Mouse (Mus musculus): ENCODE measurements around the gene Syce2.
"Not testable (repeated sequence)": the region's sequence is repeated elsewhere in the genome, so short reads cannot be mapped to it uniquely, and the experiment has no call there.

DNA sequence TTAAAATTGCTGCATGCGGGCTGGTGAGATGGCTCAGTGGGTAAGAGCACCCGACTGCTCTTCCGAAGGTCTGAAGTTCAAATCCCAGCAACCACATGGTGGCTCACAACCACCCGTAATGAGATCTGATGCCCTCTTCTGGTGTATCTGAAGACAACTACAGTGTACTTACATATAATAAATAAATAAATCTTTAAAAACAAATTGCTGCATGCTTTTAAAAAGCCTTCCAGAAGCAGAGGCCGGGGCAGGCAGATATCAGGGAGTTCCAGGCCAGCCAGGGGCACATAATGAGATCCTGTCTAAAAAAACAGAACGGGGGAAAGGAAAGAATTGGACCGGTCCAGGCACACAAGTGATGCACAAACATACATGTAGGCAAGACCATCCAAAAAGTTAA lies 36.1 kb downstream of the Syce2 start:
- not testable (repeated sequence) for TF ChIP-seq POLR2A (IDR thresholded peaks at IDR 0.05; ENCODE audit: low read depth, low read length); ETS1 (conservative IDR thresholded peaks at IDR 0.05; ENCODE audit: low read depth, low read length); RCOR1 (conservative IDR thresholded peaks at IDR 0.05; ENCODE audit: low read depth, low read length); ZC3H11A (IDR thresholded peaks at IDR 0.05; ENCODE audit: low read depth, low read length); KAT2A (IDR thresholded peaks at IDR 0.05; ENCODE audit: insufficient replicate concordance, low read length); TBP (conservative IDR thresholded peaks at IDR 0.05; ENCODE audit: low read depth, low read length)

Data from CH12.LX (cell line).